Mouse (Mus musculus): ENCODE measurements at regions not wholly inside any gene's neighbourhood (a gene's known extent, or its start where the extent isn't known, plus 50 kb on each side); places are given as distances from the start of the nearest gene placed in this dataset.
"Not testable (repeated sequence)": the region's sequence is repeated elsewhere in the genome, so short reads cannot be mapped to it uniquely, and the experiment has no call there.

GRCm38 (mm10) chr8:93443631-93444030 is 64.1 kb upstream of the Ces1h start:
- DNase-seq (ENCODE audit: low read depth, low spot score), result not testable (repeated sequence)

GRCm38 (mm10) chr8:93441936-93442335 is 62.4 kb upstream of the Ces1h start:
- DNase-seq (ENCODE audit: low read depth, low spot score), result no peak

- not testable (repeated sequence) for DNase-seq (ENCODE audit: low read depth, low spot score)
Measured at GRCm38 (mm10) chr8:93436586-93436985, 57.1 kb upstream of the Ces1h start.

- peak; percentile 28 for DNase-seq (ENCODE audit: low read depth, low spot score)
Measured at GRCm38 (mm10) chr8:93430637-93431036, 51.1 kb upstream of the Ces1h start.
